Mouse (Mus musculus) heart, embryonic 11.5 days (tissue): ENCODE results near the gene Lpin1. TPM values are rescaled to one million over a fixed set of nuclear protein-coding genes. Genes with fewer than 3 reads are reported as not detected.

Source experiments
- ATAC-seq: fragments of 200-750 bp; cut with Nextera tagmentation; replicated peaks from 2 replicates; pipeline ENCODE4 v1.8.0; 2017; ENCODE audit warnings: moderate library complexity; ENCODE audit not compliant: insufficient number of reproducible peaks, low FRiP score, low TSS enrichment
- H3K27ac ChIP-seq: fragments of 300-500 bp; sonication (generic); 2 replicates; pipeline ENCODE4 v1.5.1; 2014; ENCODE audit warnings: mild to moderate bottlenecking, low read depth, low read length
- H3K27me3 ChIP-seq: fragments of 300-500 bp; sonication (generic); 2 replicates; pipeline ENCODE4 v1.6.1; 2014; ENCODE audit warnings: mild to moderate bottlenecking, low read length, mixed read lengths; ENCODE audit not compliant: control insufficient read depth, insufficient read depth
- H3K36me3 ChIP-seq: fragments of 300-500 bp; sonication (generic); 2 replicates; pipeline ENCODE4 v1.6.1; 2014; ENCODE audit warnings: mild to moderate bottlenecking, low read length, moderate library complexity, mixed read lengths; ENCODE audit not compliant: control insufficient read depth, insufficient read depth
- H3K4me1 ChIP-seq: fragments of 300-500 bp; sonication (generic); 2 replicates; pipeline ENCODE4 v1.6.1; 2014; ENCODE audit warnings: low read length; ENCODE audit not compliant: control insufficient read depth, insufficient read depth
- H3K4me2 ChIP-seq: fragments of 300-500 bp; sonication (generic); 2 replicates; pipeline ENCODE4 v1.6.1; 2014; ENCODE audit warnings: mild to moderate bottlenecking, moderate library complexity
- H3K4me3 ChIP-seq: fragments of 300-500 bp; sonication (generic); 2 replicates; pipeline ENCODE4 v1.5.1; 2014; ENCODE audit warnings: low read depth, low read length
- H3K9ac ChIP-seq: fragments of 300-500 bp; sonication (generic); 2 replicates; pipeline ENCODE4 v1.6.1; 2014; ENCODE audit warnings: mild to moderate bottlenecking, low read depth, low read length, moderate library complexity
- H3K9me3 ChIP-seq: fragments of 300-500 bp; sonication (generic); replicated peaks from 2 replicates; pipeline ENCODE4 v1.6.1; 2016; ENCODE audit warnings: low read length; ENCODE audit not compliant: control insufficient read depth
- WGBS: fragments of 180-500 bp; shearing (Covaris S2); extraction: QIAGEN DNeasy Blood & Tissue Kit; methylation state at CpG from one replicate; pipeline ENCODE4 v1.1.7; 2014; ENCODE audit not compliant: insufficient replicate concordance; 5-methylcytosine and 5-hydroxymethylcytosine counted together
- polyA plus RNA-seq: library from polyadenylated mRNA; unstranded; fragments of >200 nt; fragmentation: Nextera tagmentation; extraction: Ambion mirVana; gene quantifications from 2 replicates; pipeline ENCODE4 v1.2.1, GENCODE M21; 2014

Gene Lpin1
- polyA plus RNA-seq, 1 experiment from 2014 or later: 3.8 TPM

DNA sequence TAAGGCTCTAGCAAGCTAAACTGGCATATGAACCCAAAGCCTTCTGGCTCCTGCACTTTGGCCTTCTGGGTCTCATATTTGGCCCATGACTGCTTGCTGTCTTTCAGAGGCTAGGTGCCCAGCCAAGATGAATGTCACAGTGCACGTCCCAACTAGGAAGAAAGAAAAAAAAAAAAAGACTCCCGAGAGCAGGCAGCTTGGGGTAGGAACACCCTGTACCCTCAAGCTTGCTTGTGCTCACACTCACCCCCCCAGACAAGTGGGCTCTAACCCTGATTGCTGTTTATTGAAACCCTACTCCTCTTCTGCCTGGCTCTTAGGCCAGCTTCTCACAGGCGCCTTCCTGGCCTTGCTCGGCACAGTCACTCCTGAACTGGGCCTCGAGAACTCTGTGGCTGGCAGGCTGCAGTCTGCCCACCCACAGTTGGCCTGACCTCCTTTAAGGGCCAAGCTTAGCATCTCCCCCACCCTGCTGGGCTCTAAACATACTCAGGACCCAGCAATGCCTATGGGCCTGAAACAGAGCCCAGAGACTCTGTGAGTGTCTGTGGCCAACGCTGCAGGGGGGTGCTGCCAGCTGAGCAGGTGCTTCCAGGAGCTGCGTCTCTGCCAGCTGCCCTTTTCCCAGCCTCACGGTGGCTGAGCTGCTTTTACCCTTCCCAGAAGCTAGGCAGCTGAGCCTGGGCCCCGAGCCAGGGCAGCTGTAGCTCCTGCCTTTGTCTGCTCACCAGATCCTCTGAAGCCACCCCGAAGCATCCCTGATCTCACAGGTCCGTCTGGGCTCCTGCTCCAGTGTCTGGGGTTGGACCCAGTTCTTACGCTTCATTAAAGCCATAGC, 33.0 kb upstream of the Lpin1 start:
- no peaks in the 10 kb centered on the region for H3K36me3 ChIP-seq
- no peaks in the 10 kb centered on the region for H3K9me3 ChIP-seq
- WGBS: 62% methylated on average over 12 of the region's 12 CpGs
- no peak overlapping the region for H3K4me2 ChIP-seq
- no peak overlapping the region for H3K4me3 ChIP-seq
- H3K9ac ChIP-seq: no peak overlapping the region
- no peak for ATAC-seq
- no peak overlapping the region for H3K27ac ChIP-seq
- no peaks in the 10 kb centered on the region for H3K27me3 ChIP-seq
- H3K4me1 ChIP-seq: peaks cover 6% of the 10 kb centered on the region

DNA sequence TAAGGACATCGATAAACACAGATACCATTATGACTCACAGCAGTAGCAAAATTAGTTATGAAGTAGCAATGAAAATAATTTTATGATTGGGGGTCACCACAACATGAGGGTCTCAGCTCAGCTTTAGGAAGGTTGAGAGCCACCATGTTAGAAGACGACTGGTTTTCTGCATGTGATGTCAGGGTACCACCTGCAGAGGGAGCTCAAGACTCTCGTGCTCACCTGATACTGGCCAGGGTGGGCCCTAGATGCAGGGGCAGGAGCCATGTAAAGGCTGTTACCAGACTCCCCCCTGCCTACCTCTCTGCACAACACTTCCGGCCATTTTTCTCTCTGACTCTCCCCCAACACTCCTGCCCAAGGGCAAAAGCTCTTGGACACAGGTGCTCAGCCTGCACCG, 31.2 kb upstream of the Lpin1 start:
- Histone ChIP-seq H3K27ac (no peak overlapping the region), H3K9me3 (no peaks in the 10 kb centered on the region), H3K4me2 (no peak overlapping the region), H3K4me3 (no peak overlapping the region), H3K4me1 (peaks cover 6% of the 10 kb centered on the region), H3K27me3 (no peaks in the 10 kb centered on the region), H3K36me3 (no peaks in the 10 kb centered on the region), H3K9ac (no peak overlapping the region)
- no peak for ATAC-seq
- WGBS: 49% methylated on average over 5 of the region's 5 CpGs

DNA sequence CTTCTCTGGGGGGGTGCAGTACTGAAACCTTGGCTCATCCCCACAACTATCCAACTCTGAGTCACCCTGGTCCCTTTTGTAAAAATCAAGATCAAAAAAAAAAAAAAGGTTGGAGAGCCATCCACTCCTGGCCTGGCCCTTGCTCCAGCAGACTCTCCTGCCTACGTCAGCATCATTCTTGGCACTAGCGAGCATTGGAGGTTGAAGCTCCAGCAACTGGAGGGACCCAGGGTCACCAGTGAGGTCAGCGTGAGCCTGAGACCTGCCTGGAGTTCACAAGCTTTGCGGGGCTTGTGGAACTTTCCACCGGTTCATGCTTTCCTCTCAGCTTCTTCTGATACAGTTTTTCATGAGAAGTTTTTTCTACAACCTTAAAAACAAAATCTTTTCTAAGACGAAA, 29.3 kb upstream of the Lpin1 start:
- no peaks in the 10 kb centered on the region for H3K27me3 ChIP-seq
- H3K36me3 ChIP-seq: no peaks in the 10 kb centered on the region
- H3K9me3 ChIP-seq: no peaks in the 10 kb centered on the region
- no peak overlapping the region for H3K4me3 ChIP-seq
- peaks cover 6% of the 10 kb centered on the region for H3K4me1 ChIP-seq
- 81% methylated on average over 6 of the region's 6 CpGs for WGBS
- H3K9ac ChIP-seq: no peak overlapping the region
- ATAC-seq: no peak
- no peak overlapping the region for H3K27ac ChIP-seq
- no peak overlapping the region for H3K4me2 ChIP-seq

DNA sequence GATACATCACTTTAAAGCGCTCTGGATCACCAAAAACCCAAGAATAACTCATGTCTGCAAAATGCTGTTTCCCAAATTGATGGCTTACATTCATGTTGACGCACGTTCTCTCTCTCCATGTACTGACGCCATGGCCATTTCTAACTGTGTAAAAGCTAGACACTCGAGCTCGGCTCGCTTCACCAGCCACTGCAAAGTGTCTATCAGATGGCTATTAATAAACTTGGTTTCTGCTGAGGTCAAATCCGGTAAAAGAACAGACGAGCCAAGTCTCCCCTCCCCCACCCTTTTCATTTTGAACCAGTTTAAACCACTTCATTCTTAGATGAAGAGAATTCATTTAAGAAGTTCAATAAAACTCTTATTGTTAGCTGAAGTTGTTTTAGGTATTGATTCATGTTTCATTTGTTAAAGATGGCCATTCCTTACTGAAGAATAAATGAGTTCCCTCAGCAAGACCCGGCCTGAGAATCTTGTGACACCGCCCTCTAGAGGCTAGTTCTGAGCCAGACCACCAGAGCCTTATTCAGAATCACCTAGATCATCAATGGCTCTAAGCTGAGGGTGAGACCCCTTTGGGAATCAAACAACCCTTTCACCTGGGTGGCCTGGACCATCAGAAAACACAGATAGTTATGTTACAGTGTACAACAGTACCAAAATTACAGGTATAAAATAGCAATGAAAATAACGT, 28.5 kb upstream of the Lpin1 start:
- no peaks in the 10 kb centered on the region for H3K9me3 ChIP-seq
- H3K27me3 ChIP-seq: no peaks in the 10 kb centered on the region
- H3K4me2 ChIP-seq: 0 out of 2 replicates have a peak overlapping the region, but pooled peaks have one; percentile 1
- H3K4me3 ChIP-seq: no peak overlapping the region
- no peak overlapping the region for H3K9ac ChIP-seq
- no peak for ATAC-seq
- no peaks in the 10 kb centered on the region for H3K36me3 ChIP-seq
- WGBS: 53% methylated on average over 12 of the region's 12 CpGs
- H3K27ac ChIP-seq: no peak overlapping the region
- H3K4me1 ChIP-seq: peaks cover 6% of the 10 kb centered on the region

DNA sequence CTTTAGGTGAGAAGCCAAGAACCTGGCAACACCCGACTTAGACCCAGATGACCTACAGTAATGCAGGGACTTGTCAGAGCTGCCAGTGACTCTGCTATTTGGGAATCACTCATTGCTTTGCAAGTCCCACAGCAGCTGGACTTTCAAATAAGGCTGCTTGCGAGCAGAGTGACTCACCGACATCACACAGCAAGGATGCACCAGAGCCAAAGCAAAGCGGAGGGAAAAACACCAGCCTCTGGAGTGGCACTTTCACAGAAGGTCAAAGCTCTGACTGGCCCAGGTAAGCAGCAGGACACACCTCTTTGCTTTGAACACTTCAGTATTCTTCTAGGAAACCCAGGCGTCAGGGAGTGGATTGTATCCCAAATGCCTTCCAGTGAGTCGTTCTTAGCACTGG, 25.1 kb upstream of the Lpin1 start:
- H3K27ac ChIP-seq: no peak overlapping the region
- H3K4me3 ChIP-seq: no peak overlapping the region
- no peak for ATAC-seq
- no peaks in the 10 kb centered on the region for H3K4me1 ChIP-seq
- no peaks in the 10 kb centered on the region for H3K27me3 ChIP-seq
- H3K9ac ChIP-seq: no peak overlapping the region
- H3K9me3 ChIP-seq: no peaks in the 10 kb centered on the region
- no peaks in the 10 kb centered on the region for H3K36me3 ChIP-seq
- 62% methylated on average over 6 of the region's 6 CpGs for WGBS
- H3K4me2 ChIP-seq: no peak overlapping the region

DNA sequence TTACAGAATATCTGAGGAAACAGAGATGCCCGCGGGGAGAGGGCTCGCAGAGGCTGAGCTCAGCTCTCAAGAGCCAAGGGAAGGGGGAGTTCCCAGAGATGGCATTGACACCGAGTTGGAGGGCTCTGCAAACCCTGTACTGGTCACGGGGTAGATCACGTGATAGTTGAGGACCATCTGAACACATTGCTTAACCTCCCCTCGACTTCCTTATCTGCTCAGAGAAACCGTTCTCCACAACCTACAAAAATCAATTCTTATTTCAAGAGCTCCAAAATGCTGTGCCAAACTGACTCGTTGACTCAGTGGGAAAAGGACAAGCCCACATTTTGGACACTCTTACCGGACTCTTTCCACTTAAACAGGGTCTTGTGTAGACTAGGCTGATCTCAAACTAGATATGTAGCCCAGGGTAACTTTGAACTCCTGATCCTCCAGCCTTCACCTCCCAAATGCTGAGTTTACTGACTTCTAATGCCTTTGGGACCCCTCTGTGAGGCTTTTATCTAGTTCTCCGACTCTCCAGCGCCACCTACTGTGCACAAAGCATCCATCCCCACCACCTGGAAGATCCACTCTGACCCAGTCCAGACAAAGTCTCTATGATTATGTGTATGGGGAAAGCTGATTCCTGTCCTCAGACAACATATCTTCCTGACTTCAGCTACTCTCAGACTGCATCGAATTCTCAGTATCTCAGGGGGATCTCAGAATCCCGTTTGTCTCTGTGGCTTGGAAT, 23.5 kb upstream of the Lpin1 start:
- no peak overlapping the region for H3K9ac ChIP-seq
- no peak overlapping the region for H3K27ac ChIP-seq
- ATAC-seq: no peak
- no peaks in the 10 kb centered on the region for H3K36me3 ChIP-seq
- no peaks in the 10 kb centered on the region for H3K4me1 ChIP-seq
- no peaks in the 10 kb centered on the region for H3K27me3 ChIP-seq
- no peaks in the 10 kb centered on the region for H3K9me3 ChIP-seq
- H3K4me3 ChIP-seq: no peak overlapping the region
- no peak overlapping the region for H3K4me2 ChIP-seq
- WGBS: 50% methylated on average over 14 of the region's 14 CpGs

DNA sequence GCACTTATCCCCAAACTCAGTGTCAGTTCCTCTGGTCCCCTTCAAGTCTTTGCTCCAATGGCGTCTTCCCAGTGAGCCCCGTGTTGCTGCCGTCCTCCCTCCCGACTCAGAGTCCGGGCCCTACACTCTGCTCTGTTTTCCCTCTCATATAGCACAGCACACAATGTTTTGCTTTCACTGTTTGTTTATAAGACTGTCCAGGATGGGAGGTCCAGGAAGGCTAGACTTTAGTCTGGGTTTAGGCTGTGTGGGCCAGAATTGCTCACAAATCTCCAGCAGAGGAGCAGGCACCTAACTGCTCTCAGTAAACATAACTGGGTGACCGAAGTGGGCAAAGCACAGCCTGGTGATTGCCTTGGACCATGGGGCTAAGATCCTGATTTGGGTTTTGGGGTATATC, 22.5 kb upstream of the Lpin1 start:
- no peak overlapping the region for H3K4me2 ChIP-seq
- H3K27ac ChIP-seq: no peak overlapping the region
- 75% methylated on average over 6 of the region's 6 CpGs for WGBS
- no peak overlapping the region for H3K4me3 ChIP-seq
- H3K4me1 ChIP-seq: no peaks in the 10 kb centered on the region
- H3K9ac ChIP-seq: no peak overlapping the region
- no peaks in the 10 kb centered on the region for H3K36me3 ChIP-seq
- no peaks in the 10 kb centered on the region for H3K27me3 ChIP-seq
- ATAC-seq: no peak
- H3K9me3 ChIP-seq: no peaks in the 10 kb centered on the region

DNA sequence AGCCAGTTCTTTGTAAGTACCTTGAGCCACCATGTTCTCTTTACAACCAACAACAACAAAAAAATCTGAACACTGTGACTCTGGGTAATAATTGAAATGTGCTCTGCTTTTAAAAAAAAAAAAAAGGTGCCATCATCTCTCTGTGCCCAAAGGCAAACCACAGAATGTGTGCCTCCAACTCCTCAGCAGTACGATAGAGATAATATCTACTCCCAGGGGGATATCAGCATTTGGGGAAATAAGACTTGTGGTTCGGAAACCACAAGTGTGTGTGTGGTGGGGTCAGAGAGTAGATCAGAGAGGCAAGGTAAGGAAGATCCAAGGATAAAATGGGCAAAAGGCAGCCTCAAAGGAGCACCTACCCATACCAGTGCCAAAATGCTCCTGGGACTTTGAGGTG, 20.7 kb upstream of the Lpin1 start:
- 65% methylated on average over 2 of the region's 2 CpGs for WGBS
- Histone ChIP-seq H3K36me3 (no peaks in the 10 kb centered on the region), H3K27ac (no peak overlapping the region), H3K4me1 (no peaks in the 10 kb centered on the region), H3K9me3 (no peaks in the 10 kb centered on the region), H3K4me2 (no peak overlapping the region), H3K4me3 (no peak overlapping the region), H3K9ac (no peak overlapping the region), H3K27me3 (no peaks in the 10 kb centered on the region)
- no peak for ATAC-seq
